Mouse (Mus musculus) forebrain, embryonic 11.5 days (tissue): ENCODE measurements around the gene Tnip1. TPM values are rescaled to one million over a fixed set of nuclear protein-coding genes. Genes with fewer than 3 reads are reported as not detected.
A peak's percentile ranks its signal among the peaks of the same experiment; 100 is the strongest.

ENCODE experiments used
- ATAC-seq: fragments of 200-750 bp; cut with Nextera tagmentation; replicated peaks from 2 replicates; pipeline ENCODE4 v1.8.0; 2017; ENCODE audit warnings: moderate TSS enrichment; ENCODE audit not compliant: low FRiP score
- DNase-seq: peaks from one replicate; pipeline ENCODE4 v3.0.0-alpha.2; 2017; ENCODE audit warnings: low spot score
- H3K27ac ChIP-seq: fragments of 300-500 bp; sonication (generic); 2 replicates; pipeline ENCODE4 v1.5.1; 2014; ENCODE audit warnings: low read depth, low read length
- H3K27me3 ChIP-seq: fragments of 300-500 bp; sonication (generic); 2 replicates; pipeline ENCODE4 v1.6.1; 2014; ENCODE audit warnings: mild to moderate bottlenecking, low read length, mixed read lengths; ENCODE audit not compliant: control insufficient read depth, insufficient read depth
- H3K36me3 ChIP-seq: fragments of 300-500 bp; sonication (generic); 2 replicates; pipeline ENCODE4 v1.6.1; 2014; ENCODE audit warnings: mild to moderate bottlenecking, low read length, moderate library complexity, mixed read lengths; ENCODE audit not compliant: control insufficient read depth, insufficient read depth
- H3K4me1 ChIP-seq: fragments of 300-500 bp; sonication (generic); replicated peaks from 2 replicates; pipeline ENCODE4 v1.6.1; 2014; ENCODE audit warnings: low read length, mixed read lengths; ENCODE audit not compliant: control insufficient read depth, insufficient read depth
- H3K4me2 ChIP-seq: fragments of 300-500 bp; sonication (generic); 2 replicates; pipeline ENCODE4 v1.6.1; 2014; ENCODE audit warnings: low read depth, mild to moderate bottlenecking, low read length, moderate library complexity, mixed read lengths; ENCODE audit not compliant: severe bottlenecking
- H3K4me3 ChIP-seq: fragments of 300-500 bp; sonication (generic); 2 replicates; pipeline ENCODE4 v1.5.1; 2014; ENCODE audit warnings: low read depth, low read length
- H3K9ac ChIP-seq: fragments of 300-500 bp; sonication (generic); 2 replicates; pipeline ENCODE4 v1.6.1; 2014; ENCODE audit warnings: low read length
- H3K9me3 ChIP-seq: fragments of 300-500 bp; sonication (generic); 2 replicates; pipeline ENCODE4 v1.6.1; 2016; ENCODE audit warnings: low read length, mixed read lengths; ENCODE audit not compliant: control insufficient read depth
- WGBS: fragments of 180-500 bp; shearing (Covaris S2); extraction: QIAGEN DNeasy Blood & Tissue Kit; methylation state at CpG from one replicate; pipeline ENCODE4 v1.1.7; 2014; 5-methylcytosine and 5-hydroxymethylcytosine counted together
- polyA plus RNA-seq: library from polyadenylated mRNA; unstranded; fragments of >200 nt; fragmentation: Nextera tagmentation; extraction: Ambion mirVana; gene quantifications from 2 replicates; pipeline ENCODE4 v1.2.1, GENCODE M21; 2014

Gene Tnip1
- polyA plus RNA-seq, 1 experiment from 2014 or later = 10.3 TPM

- 88% methylated on average over 3 of the region's 3 CpGs for WGBS
- Histone ChIP-seq H3K4me3 (no peak overlapping the region), H3K4me2 (no peak overlapping the region), H3K4me1 (no peaks in the 10 kb centered on the region), H3K9ac (no peak overlapping the region), H3K9me3 (no peaks in the 10 kb centered on the region), H3K36me3 (no peaks in the 10 kb centered on the region), H3K27me3 (no peaks in the 10 kb centered on the region), H3K27ac (no peak overlapping the region)
- ATAC-seq (no peak), DNase-seq (no peak)
These were observed 34.5 kb downstream of the Tnip1 start for GRCm38 (mm10) chr11:54928219-54928618.

- H3K4me1 ChIP-seq = no peaks in the 10 kb centered on the region
- H3K4me2 ChIP-seq = no peak overlapping the region
- H3K4me3 ChIP-seq = no peak overlapping the region
- ATAC-seq (0 out of 2 replicates have a peak, but pooled peaks have one; percentile 51), DNase-seq (peak; percentile 79)
- no peaks in the 10 kb centered on the region for H3K27me3 ChIP-seq
- 0 out of 2 replicates have a peak overlapping the region, but pooled peaks have one; percentile 17 for H3K9ac ChIP-seq
- 84% methylated on average over 14 of the region's 14 CpGs for WGBS
- no peak overlapping the region for H3K27ac ChIP-seq
- H3K36me3 ChIP-seq = no peaks in the 10 kb centered on the region
- H3K9me3 ChIP-seq = no peaks in the 10 kb centered on the region
These were observed 35.2 kb downstream of the Tnip1 start for GRCm38 (mm10) chr11:54927346-54928140.

- 96% methylated on average over 14 of the region's 14 CpGs for WGBS
These were observed 38.6 kb downstream of the Tnip1 start for GRCm38 (mm10) chr11:54924145-54924544.

GRCm38 (mm10) chr11:54922488-54922887 lies 40.2 kb downstream of the Tnip1 start:
- H3K27me3 ChIP-seq = no peaks in the 10 kb centered on the region
- 89% methylated on average over 3 of the region's 3 CpGs for WGBS

More at GRCm38 (mm10) chr11:54924145-54924544, 38.6 kb downstream of the Tnip1 start:
- no peaks in the 10 kb centered on the region for H3K36me3 ChIP-seq
- H3K27me3 ChIP-seq = no peaks in the 10 kb centered on the region
- no peak overlapping the region for H3K4me3 ChIP-seq
- H3K4me2 ChIP-seq = no peak overlapping the region
- H3K9ac ChIP-seq = no peak overlapping the region
- H3K4me1 ChIP-seq = no peaks in the 10 kb centered on the region
- H3K27ac ChIP-seq = no peak overlapping the region
- no peaks in the 10 kb centered on the region for H3K9me3 ChIP-seq
- no peak for DNase-seq
- ATAC-seq = no peak

GRCm38 (mm10) chr11:54921798-54922197 lies 40.9 kb downstream of the Tnip1 start:
- Histone ChIP-seq H3K9ac (no peak overlapping the region), H3K27me3 (no peaks in the 10 kb centered on the region), H3K27ac (no peak overlapping the region), H3K4me3 (no peak overlapping the region), H3K36me3 (peaks cover 5% of the 10 kb centered on the region; the same call in 1 of the 2 replicates), H3K9me3 (no peaks in the 10 kb centered on the region), H3K4me1 (no peaks in the 10 kb centered on the region), H3K4me2 (no peak overlapping the region)
- ATAC-seq = no peak
- no peak for DNase-seq
- 50% methylated on average over 7 of the region's 7 CpGs for WGBS

More at GRCm38 (mm10) chr11:54922488-54922887, 40.2 kb downstream of the Tnip1 start:
- peaks cover 3% of the 10 kb centered on the region; the same call in 1 of the 2 replicates for H3K36me3 ChIP-seq
- no peak overlapping the region for H3K27ac ChIP-seq
- DNase-seq = no peak
- no peak overlapping the region for H3K4me3 ChIP-seq
- H3K9me3 ChIP-seq = no peaks in the 10 kb centered on the region
- H3K4me2 ChIP-seq = no peak overlapping the region
- no peak for ATAC-seq
- H3K4me1 ChIP-seq = no peaks in the 10 kb centered on the region
- no peak overlapping the region for H3K9ac ChIP-seq

GRCm38 (mm10) chr11:54920973-54921580 lies 41.6 kb downstream of the Tnip1 start:
- H3K9me3 ChIP-seq = no peaks in the 10 kb centered on the region
- WGBS = 83% methylated on average over 6 of the region's 6 CpGs
- H3K4me2 ChIP-seq = no peak overlapping the region
- H3K9ac ChIP-seq = no peak overlapping the region
- no peak overlapping the region for H3K27ac ChIP-seq
- H3K4me3 ChIP-seq = no peak overlapping the region
- no peaks in the 10 kb centered on the region for H3K27me3 ChIP-seq
- DNase-seq = no peak
- H3K36me3 ChIP-seq = peaks cover 5% of the 10 kb centered on the region; the same call in 1 of the 2 replicates
- H3K4me1 ChIP-seq = no peaks in the 10 kb centered on the region
- no peak for ATAC-seq

GRCm38 (mm10) chr11:54920127-54920972 lies 42.4 kb downstream of the Tnip1 start:
- Histone ChIP-seq H3K36me3 (peaks cover 5% of the 10 kb centered on the region; the same call in 1 of the 2 replicates), H3K9ac (no peak overlapping the region), H3K4me3 (no peak overlapping the region), H3K27me3 (no peaks in the 10 kb centered on the region), H3K9me3 (no peaks in the 10 kb centered on the region), H3K4me2 (no peak overlapping the region), H3K4me1 (no peaks in the 10 kb centered on the region), H3K27ac (no peak overlapping the region)
- ATAC-seq = no peak
- no peak for DNase-seq
- 86% methylated on average over 11 of the region's 11 CpGs for WGBS

GRCm38 (mm10) chr11:54918273-54918672 lies 44.4 kb downstream of the Tnip1 start:
- ATAC-seq = no peak
- no peaks in the 10 kb centered on the region for H3K27me3 ChIP-seq

More at GRCm38 (mm10) chr11:54918273-54918672, 44.4 kb downstream of the Tnip1 start:
- Histone ChIP-seq H3K4me1 (no peaks in the 10 kb centered on the region), H3K9me3 (no peaks in the 10 kb centered on the region), H3K4me3 (no peak overlapping the region), H3K36me3 (peaks cover 5% of the 10 kb centered on the region; the same call in 1 of the 2 replicates), H3K9ac (no peak overlapping the region), H3K27ac (no peak overlapping the region), H3K4me2 (no peak overlapping the region)
- WGBS = 86% methylated on average over 4 of the region's 4 CpGs
- DNase-seq = no peak
